Mouse (Mus musculus): ENCODE measurements around the gene St3gal6.
A peak's percentile ranks its signal among the peaks of the same experiment; 100 is the strongest.

St3gal6 gene

GRCm38 (mm10) chr16:58521182-58521581 is 2.9 kb downstream of the St3gal6 start:
- DNase-seq (ENCODE audit: low spot score in 2 of 2), result no peak

- DNase-seq (ENCODE audit: low spot score in 2 of 2), result no peak
Observed at GRCm38 (mm10) chr16:58520457-58520856, 3.6 kb downstream of the St3gal6 start.

- no peak for DNase-seq (ENCODE audit: low spot score in 2 of 2)
Observed at GRCm38 (mm10) chr16:58519650-58520073, 4.4 kb downstream of the St3gal6 start.

GRCm38 (mm10) chr16:58516960-58517798 is 6.9 kb downstream of the St3gal6 start:
- no peak for DNase-seq (ENCODE audit: low spot score in 2 of 2)

- no peak for DNase-seq (ENCODE audit: low spot score in 2 of 2)
Observed at GRCm38 (mm10) chr16:58516161-58516560, 7.9 kb downstream of the St3gal6 start.

- DNase-seq (ENCODE audit: low spot score in 2 of 2), result peak; percentile 66 to 82
Observed at GRCm38 (mm10) chr16:58514565-58514964, 9.5 kb downstream of the St3gal6 start.

- no peak for DNase-seq (ENCODE audit: low spot score in 2 of 2)
Observed at GRCm38 (mm10) chr16:58513755-58514154, 10.3 kb downstream of the St3gal6 start.

- no peak for DNase-seq (ENCODE audit: low spot score in 2 of 2)
Observed at GRCm38 (mm10) chr16:58512887-58513286, 11.2 kb downstream of the St3gal6 start.

GRCm38 (mm10) chr16:58512181-58512761 is 11.8 kb downstream of the St3gal6 start:
- no peak for DNase-seq (ENCODE audit: low spot score in 2 of 2)

GRCm38 (mm10) chr16:58504945-58505344 is 19.1 kb downstream of the St3gal6 start:
- DNase-seq (ENCODE audit: low spot score in 2 of 2), result no peak

GRCm38 (mm10) chr16:58502566-58502965 is 21.5 kb downstream of the St3gal6 start:
- no peak for DNase-seq (ENCODE audit: low spot score in 2 of 2)

- no peak for DNase-seq (ENCODE audit: low spot score in 2 of 2)
Observed at GRCm38 (mm10) chr16:58501760-58502301, 22.2 kb downstream of the St3gal6 start.

- DNase-seq (ENCODE audit: low spot score in 2 of 2), result no peak
Observed at GRCm38 (mm10) chr16:58499650-58500049, 24.4 kb downstream of the St3gal6 start.

GRCm38 (mm10) chr16:58499172-58499584 is 24.9 kb downstream of the St3gal6 start:
- peak in 1 of 2 experiments; percentile 54 for DNase-seq (ENCODE audit: low spot score in 2 of 2)

GRCm38 (mm10) chr16:58497886-58498713 is 25.9 kb downstream of the St3gal6 start:
- peak; percentile 52 to 74 for DNase-seq (ENCODE audit: low spot score in 2 of 2)

- no peak for DNase-seq (ENCODE audit: low spot score in 2 of 2)
Observed at GRCm38 (mm10) chr16:58496791-58497190, 27.3 kb downstream of the St3gal6 start.

- no peak for DNase-seq (ENCODE audit: low spot score in 2 of 2)
Observed at GRCm38 (mm10) chr16:58487861-58488260, 36.2 kb downstream of the St3gal6 start.

GRCm38 (mm10) chr16:58482296-58482695 is 41.7 kb downstream of the St3gal6 start:
- DNase-seq (ENCODE audit: low spot score in 2 of 2), result no peak

GRCm38 (mm10) chr16:58481906-58482270 is 42.2 kb downstream of the St3gal6 start:
- DNase-seq (ENCODE audit: low spot score in 2 of 2), result no peak

GRCm38 (mm10) chr16:58481219-58481905 is 42.7 kb downstream of the St3gal6 start:
- no peak for DNase-seq (ENCODE audit: low spot score in 2 of 2)

- no peak for DNase-seq (ENCODE audit: low spot score in 2 of 2)
Observed at GRCm38 (mm10) chr16:58479898-58480448, 44.1 kb downstream of the St3gal6 start.

All from spleen, postnatal 10 days (tissue).